Mouse (Mus musculus): Measurements from ENCODE around the gene Olfr288.

The Olfr288 gene

GRCm38 (mm10) chr15:98195442-98195841 lies at the start of gene Olfr288:
Gene Olfr288 (minus strand): TSS chr15:98195542.
- no peak for DNase-seq (ENCODE audit: low read depth, low spot score)

GRCm38 (mm10) chr15:98235442-98235841 lies 40.1 kb upstream of the Olfr288 start:
- DNase-seq (ENCODE audit: low read depth, low spot score): no peak

- no peak for DNase-seq (ENCODE audit: low read depth, low spot score)
Observed at GRCm38 (mm10) chr15:98234350-98234749, 39.0 kb upstream of the Olfr288 start, which contains the start of gene Olfr286. Gene Olfr286 (minus strand): TSS chr15:98234450.

- DNase-seq (ENCODE audit: low read depth, low spot score): peak; percentile 10
Observed at GRCm38 (mm10) chr15:98226096-98226495, 30.8 kb upstream of the Olfr288 start.

- DNase-seq (ENCODE audit: low read depth, low spot score): no peak
Observed at GRCm38 (mm10) chr15:98225610-98226009, 30.3 kb upstream of the Olfr288 start.

- DNase-seq (ENCODE audit: low read depth, low spot score): no peak
Observed at GRCm38 (mm10) chr15:98222377-98222776, 27.0 kb upstream of the Olfr288 start.

- peak; percentile 4 for DNase-seq (ENCODE audit: low read depth, low spot score)
Observed at GRCm38 (mm10) chr15:98220877-98221276, 25.5 kb upstream of the Olfr288 start, which contains the start of the genes Gm44579 and Olfr287. Gene Gm44579 (minus strand): TSS chr15:98220977. Gene Olfr287 (minus strand): TSS chr15:98221056.

GRCm38 (mm10) chr15:98214130-98214529 lies 18.8 kb upstream of the Olfr288 start:
- no peak for DNase-seq (ENCODE audit: low read depth, low spot score)

GRCm38 (mm10) chr15:98213336-98213870 lies 18.1 kb upstream of the Olfr288 start:
- no peak for DNase-seq (ENCODE audit: low read depth, low spot score)

- DNase-seq (ENCODE audit: low read depth, low spot score): no peak
Observed at GRCm38 (mm10) chr15:98209676-98210075, 14.3 kb upstream of the Olfr288 start.

- DNase-seq (ENCODE audit: low read depth, low spot score): no peak
Observed at GRCm38 (mm10) chr15:98184456-98184855, 10.9 kb downstream of the Olfr288 start.

GRCm38 (mm10) chr15:98181856-98182570 lies 13.3 kb downstream of the Olfr288 start:
- DNase-seq (ENCODE audit: low read depth, low spot score): no peak

GRCm38 (mm10) chr15:98181132-98181711 lies 14.1 kb downstream of the Olfr288 start:
- DNase-seq (ENCODE audit: low read depth, low spot score): peak; percentile 99

GRCm38 (mm10) chr15:98180567-98181131 lies 14.7 kb downstream of the Olfr288 start:
- no peak for DNase-seq (ENCODE audit: low read depth, low spot score)

GRCm38 (mm10) chr15:98177320-98177719 lies 18.0 kb downstream of the Olfr288 start:
- DNase-seq (ENCODE audit: low read depth, low spot score): no peak

- peak; percentile 93 for DNase-seq (ENCODE audit: low read depth, low spot score)
Observed at GRCm38 (mm10) chr15:98173821-98174220, 21.5 kb downstream of the Olfr288 start.

- no peak for DNase-seq (ENCODE audit: low read depth, low spot score)
Observed at GRCm38 (mm10) chr15:98172113-98172512, 23.2 kb downstream of the Olfr288 start.

GRCm38 (mm10) chr15:98170917-98171316 lies 24.4 kb downstream of the Olfr288 start:
- DNase-seq (ENCODE audit: low read depth, low spot score): no peak

GRCm38 (mm10) chr15:98170365-98170764 lies 25.0 kb downstream of the Olfr288 start:
- peak; percentile 86 for DNase-seq (ENCODE audit: low read depth, low spot score)

- no peak for DNase-seq (ENCODE audit: low read depth, low spot score)
Observed at GRCm38 (mm10) chr15:98168622-98169004, 26.7 kb downstream of the Olfr288 start.

GRCm38 (mm10) chr15:98167645-98168621 lies 27.4 kb downstream of the Olfr288 start:
- peak; percentile 97 for DNase-seq (ENCODE audit: low read depth, low spot score)
